Mouse (Mus musculus) embryonic facial prominence, embryonic 15.5 days (tissue): Measurements from ENCODE around the gene March5. TPM values are rescaled to one million over a fixed set of nuclear protein-coding genes. Genes with fewer than 3 reads are reported as not detected.

Source experiments
- ATAC-seq: fragments of 200-750 bp; cut with Nextera tagmentation; 2 replicates; pipeline ENCODE4 v1.8.0; 2017; ENCODE audit warnings: low read depth, moderate TSS enrichment; ENCODE audit not compliant: insufficient number of reproducible peaks, low FRiP score, low TSS enrichment
- H3K27ac ChIP-seq: fragments of 300-500 bp; sonication (generic); replicated peaks from 2 replicates; pipeline ENCODE4 v1.5.1; 2015; ENCODE audit warnings: mild to moderate bottlenecking, inconsistent platforms
- H3K27me3 ChIP-seq: fragments of 300-500 bp; sonication (generic); 2 replicates; pipeline ENCODE4 v1.6.1; 2015; ENCODE audit warnings: inconsistent platforms
- H3K36me3 ChIP-seq: fragments of 300-500 bp; sonication (generic); 2 replicates; pipeline ENCODE4 v1.6.1; 2015; ENCODE audit warnings: mild to moderate bottlenecking, inconsistent platforms
- H3K4me1 ChIP-seq: fragments of 300-500 bp; sonication (generic); 2 replicates; pipeline ENCODE4 v1.6.1; 2015; ENCODE audit warnings: inconsistent platforms
- H3K4me2 ChIP-seq: fragments of 300-500 bp; sonication (generic); replicated peaks from 2 replicates; pipeline ENCODE4 v1.6.1; 2015; ENCODE audit warnings: mild to moderate bottlenecking, inconsistent platforms
- H3K4me3 ChIP-seq: fragments of 300-500 bp; sonication (generic); replicated peaks from 2 replicates; pipeline ENCODE4 v1.5.1; 2015; ENCODE audit warnings: mild to moderate bottlenecking, inconsistent platforms
- H3K9ac ChIP-seq: fragments of 300-500 bp; sonication (generic); 2 replicates; pipeline ENCODE4 v1.6.1; 2015; ENCODE audit warnings: inconsistent platforms
- H3K9me3 ChIP-seq: fragments of 300-500 bp; sonication (generic); replicated peaks from 2 replicates; pipeline ENCODE4 v1.6.1; 2016; ENCODE audit warnings: inconsistent platforms
- WGBS: fragments of 180-500 bp; shearing (Covaris S2); methylation state at CpG from one replicate; pipeline ENCODE4 v1.1.7; 2015; 5-methylcytosine and 5-hydroxymethylcytosine counted together
- polyA plus RNA-seq: library from polyadenylated mRNA; unstranded; fragments of >200 nt; fragmentation: Nextera tagmentation; extraction: Ambion mirVana; gene quantifications from 2 replicates; pipeline ENCODE4 v1.2.1, GENCODE M21; 2015

The March5 gene
- polyA plus RNA-seq, 1 experiment from 2014 or later: 87.7 TPM

DNA sequence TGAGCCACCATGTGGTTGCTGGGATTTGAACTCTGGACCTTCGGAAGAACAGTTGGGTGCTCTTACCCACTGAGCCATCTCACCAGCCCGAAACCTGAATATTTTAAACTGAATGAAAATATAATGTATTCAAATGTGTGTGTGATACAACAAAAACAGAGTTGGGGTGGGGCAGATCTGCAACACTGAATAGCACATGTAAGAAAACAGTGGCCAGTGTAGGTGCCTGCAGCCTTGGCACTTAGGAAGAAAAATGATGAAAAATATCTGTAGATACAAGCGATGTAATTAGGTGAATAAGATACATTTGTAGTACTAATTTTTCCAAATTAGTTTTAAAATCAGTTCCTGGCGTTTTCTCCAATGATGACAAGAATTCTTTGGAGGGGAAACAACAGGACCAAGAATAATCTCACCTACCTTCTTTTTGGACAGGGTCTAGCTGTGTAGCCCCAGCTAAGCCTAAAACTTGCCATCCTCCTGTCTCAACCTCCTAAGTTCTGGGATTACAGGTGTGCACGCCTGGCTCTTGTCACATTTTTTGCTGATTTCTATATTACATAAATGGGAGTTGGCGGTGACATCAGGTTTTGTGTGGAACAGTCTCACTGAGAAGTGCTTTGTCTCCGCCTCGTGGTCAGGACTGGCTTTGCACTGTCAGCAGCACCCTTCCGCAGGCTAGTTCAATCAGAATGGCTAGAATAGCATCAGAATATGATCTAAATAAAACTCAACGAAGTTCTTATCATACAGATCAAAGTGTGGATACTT, 58.2 kb downstream of the March5 start:
- H3K4me1 ChIP-seq: no peaks in the 10 kb centered on the region
- H3K9ac ChIP-seq: no peak overlapping the region
- 31% methylated on average over 10 of the region's 10 CpGs for WGBS
- no peak overlapping the region for H3K27ac ChIP-seq
- no peaks in the 10 kb centered on the region for H3K9me3 ChIP-seq
- no peaks in the 10 kb centered on the region for H3K27me3 ChIP-seq
- no peak for ATAC-seq
- H3K36me3 ChIP-seq: peaks cover 8% of the 10 kb centered on the region; the same call in 1 of the 2 replicates
- H3K4me2 ChIP-seq: no peak overlapping the region
- H3K4me3 ChIP-seq: no peak overlapping the region

DNA sequence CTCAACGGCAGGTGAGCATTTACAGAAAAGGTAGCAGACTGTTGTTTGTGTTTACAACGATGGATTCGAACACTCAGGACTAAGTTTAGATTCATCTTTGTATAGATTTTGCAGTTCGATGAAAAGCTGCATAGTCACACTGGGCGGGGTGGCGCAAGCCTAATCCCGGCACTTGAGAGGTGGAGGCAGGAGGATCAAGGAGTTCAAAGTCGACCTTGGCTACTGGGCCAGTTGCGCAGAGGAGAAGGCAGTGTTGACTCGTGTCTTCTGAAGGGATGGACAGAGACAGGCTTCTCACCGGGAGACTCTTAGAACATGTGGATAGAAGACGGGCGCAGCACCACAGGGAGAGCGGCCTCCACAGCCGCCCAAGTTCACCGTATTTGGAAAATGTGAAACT, 61.8 kb downstream of the March5 start:
- H3K4me3 ChIP-seq: no peak overlapping the region

More for the DNA sequence above, 61.8 kb downstream of the March5 start:
- H3K9ac ChIP-seq: no peak overlapping the region
- no peaks in the 10 kb centered on the region for H3K27me3 ChIP-seq
- no peaks in the 10 kb centered on the region for H3K9me3 ChIP-seq
- peaks cover 8% of the 10 kb centered on the region; the same call in 1 of the 2 replicates for H3K36me3 ChIP-seq
- WGBS: 88% methylated on average over 16 of the region's 16 CpGs
- H3K27ac ChIP-seq: no peak overlapping the region
- no peak overlapping the region for H3K4me2 ChIP-seq
- H3K4me1 ChIP-seq: no peaks in the 10 kb centered on the region
- ATAC-seq: no peak

Other genes starting within 250 kb of the March5 start
- gene Cpeb3, start 1.1 kb downstream of the March5 start, polyA plus RNA-seq: 1.1 and 1.9 TPM in 2 replicates
- 49.5 and 58.6 TPM in 2 replicates for gene Ide, start 130.3 kb downstream of the March5 start, polyA plus RNA-seq
- 42.0 and 42.4 TPM in 2 replicates for gene Kif11, start 168.9 kb downstream of the March5 start, polyA plus RNA-seq
- gene Hhex, start 227.3 kb downstream of the March5 start, polyA plus RNA-seq: 8.9 and 9.7 TPM in 2 replicates